Mouse (Mus musculus): Measurements from ENCODE around the gene Fxyd6. TPM values are rescaled to one million over a fixed set of nuclear protein-coding genes. Genes with fewer than 3 reads are reported as not detected.

The Fxyd6 gene
- polyA plus RNA-seq, 2 experiments from 2014 or later: 1.1 TPM; not detected in 1

Other genes starting within 250 kb of the Fxyd6 start
- not detected for gene Scn4b, start 231.8 kb upstream of the Fxyd6 start, polyA plus RNA-seq (2017; shearing (Covaris generic))
- gene BC049352, start 188.2 kb upstream of the Fxyd6 start, polyA plus RNA-seq (2017; shearing (Covaris generic)): 1 to 10 TPM; 2.2 to 2.8 TPM
- gene Tmprss4, start 166.1 kb upstream of the Fxyd6 start, polyA plus RNA-seq (2017; shearing (Covaris generic)): not detected
- gene Il10ra, start 101.0 kb upstream of the Fxyd6 start, polyA plus RNA-seq (2017; shearing (Covaris generic)): 10 to 100 TPM; 44.4 to 57.1 TPM
- gene Tmprss13, start 51.1 kb upstream of the Fxyd6 start, polyA plus RNA-seq (2017; shearing (Covaris generic)): 1 to 10 TPM; 8.2 to 9.2 TPM
- 1 to 10 TPM in 1 of 2 experiments, not detected in 1; 4.3 TPM for gene Fxyd2, start 29.5 kb downstream of the Fxyd6 start, polyA plus RNA-seq (2017; shearing (Covaris generic))
- gene Dscaml1, start 56.4 kb downstream of the Fxyd6 start, polyA plus RNA-seq (2017; shearing (Covaris generic)): not detected

Measured in activated CD4-positive, CD25-positive, alpha-beta regulatory T cell, adult 4 months (primary cell).